Mouse (Mus musculus) liver, adult 2 months (tissue): ENCODE measurements around the gene Rab1b. TPM values are rescaled to one million over a fixed set of nuclear protein-coding genes. Genes with fewer than 3 reads are reported as not detected.

Experiments
- DNase-seq: peaks from one replicate; pipeline ENCODE4 v3.0.0-alpha.2; 2011; ENCODE audit warnings: low read depth, low spot score; ENCODE audit errors: extremely low read depth
- H3K27ac ChIP-seq: fragments of 200-500 bp; replicated peaks from 2 replicates; pipeline ENCODE4 v1.5.1; 2012; ENCODE audit warnings: low read depth, mild to moderate bottlenecking, control low read depth, inconsistent platforms, low read length; ENCODE audit not compliant: insufficient read depth
- H3K27me3 ChIP-seq: fragments of 200-500 bp; 2 replicates; pipeline ENCODE4 v1.6.1; 2012; ENCODE audit warnings: mild to moderate bottlenecking, moderate library complexity, low read length, inconsistent platforms; ENCODE audit not compliant: control insufficient read depth, insufficient read depth
- H3K36me3 ChIP-seq: fragments of 200-500 bp; 2 replicates; pipeline ENCODE4 v1.6.1; 2012; ENCODE audit warnings: low read length, inconsistent platforms; ENCODE audit not compliant: control insufficient read depth, insufficient read depth
- H3K4me1 ChIP-seq: fragments of 200-500 bp; 2 replicates; pipeline ENCODE4 v1.6.1; 2011; ENCODE audit warnings: low read length; ENCODE audit not compliant: control insufficient read depth, insufficient read depth
- H3K4me3 ChIP-seq: fragments of 200-500 bp; 2 replicates; pipeline ENCODE4 v1.5.1; 2011; ENCODE audit warnings: low read depth, mild to moderate bottlenecking, control low read depth, low read length, moderate library complexity; ENCODE audit not compliant: insufficient read depth
- H3K79me2 ChIP-seq: fragments of 200-500 bp; 2 replicates; pipeline ENCODE4 v1.6.1; 2012; ENCODE audit warnings: inconsistent platforms, mild to moderate bottlenecking, low read length, moderate library complexity; ENCODE audit not compliant: control insufficient read depth, insufficient read depth
- H3K9ac ChIP-seq: fragments of 200-500 bp; 2 replicates; pipeline ENCODE4 v1.6.1; 2012; ENCODE audit warnings: low read depth, mild to moderate bottlenecking, control low read depth, inconsistent platforms, low read length
- CTCF ChIP-seq: fragments of 200-500 bp; IDR thresholded peaks from 2 replicates; pipeline ENCODE4 v1.5.1; 2011; ENCODE audit warnings: low read depth, low read length, control low read depth
- POLR2A ChIP-seq: fragments of 200-500 bp; IDR thresholded peaks from 2 replicates; pipeline ENCODE4 v1.6.1; 2011; ENCODE audit warnings: low read length, control low read depth; ENCODE audit not compliant: insufficient read depth; ENCODE audit errors: extremely low read depth
- WGBS: fragments of 180-500 bp; shearing (Covaris S2); methylation state at CpG from one replicate; pipeline ENCODE4 v1.1.7; 2018; 5-methylcytosine and 5-hydroxymethylcytosine counted together
- polyA plus RNA-seq: library from polyadenylated mRNA; depleted of rRNA; stranded (reverse); fragments of >200 nt; gene quantifications from 2 replicates; pipeline ENCODE4 v1.2.3, GENCODE M21; 2012
- total RNA-seq: library from RNA; depleted of rRNA; stranded (reverse); fragments of >200 nt; gene quantifications from 2 replicates; pipeline ENCODE4 v1.2.3, GENCODE M21; 2014

Gene Rab1b
- total and polyA plus RNA-seq, 2 experiments: 82.1 to 165 TPM

- no peak for DNase-seq
- no peaks in the 10 kb centered on the region for H3K27me3 ChIP-seq
- no peak overlapping the region for H3K9ac ChIP-seq
- no peaks in the 10 kb centered on the region for H3K79me2 ChIP-seq
- H3K36me3 ChIP-seq: no peaks in the 10 kb centered on the region
- TF ChIP-seq CTCF (no peak), POLR2A (no peak)
- no peaks in the 10 kb centered on the region for H3K4me1 ChIP-seq
- H3K27ac ChIP-seq: no peak overlapping the region
- H3K4me3 ChIP-seq: no peak overlapping the region
- 85% methylated on average over 5 of the region's 5 CpGs for WGBS
Observed at GRCm38 (mm10) chr19:5062041-5062440, 44.8 kb downstream of the Rab1b start.

- no peak overlapping the region for H3K27ac ChIP-seq
- TF ChIP-seq POLR2A (no peak), CTCF (no peak)
- H3K27me3 ChIP-seq: no peaks in the 10 kb centered on the region
- 51% methylated on average over 5 of the region's 5 CpGs for WGBS
- H3K79me2 ChIP-seq: no peaks in the 10 kb centered on the region
- no peak overlapping the region for H3K4me3 ChIP-seq
- DNase-seq: no peak
- no peaks in the 10 kb centered on the region for H3K4me1 ChIP-seq
- no peak overlapping the region for H3K9ac ChIP-seq
- H3K36me3 ChIP-seq: no peaks in the 10 kb centered on the region
Observed at GRCm38 (mm10) chr19:5060365-5061330, 46.2 kb downstream of the Rab1b start.

GRCm38 (mm10) chr19:5058801-5059771 lies 47.8 kb downstream of the Rab1b start:
- TF ChIP-seq CTCF: no peak
- TF ChIP-seq POLR2A: no peak
- H3K9ac ChIP-seq: no peak overlapping the region
- H3K27ac ChIP-seq: no peak overlapping the region; the same call in 1 of the 2 replicates
- no peaks in the 10 kb centered on the region for H3K27me3 ChIP-seq
- H3K79me2 ChIP-seq: no peaks in the 10 kb centered on the region
- H3K4me3 ChIP-seq: no peak overlapping the region
- H3K4me1 ChIP-seq: no peaks in the 10 kb centered on the region
- H3K36me3 ChIP-seq: no peaks in the 10 kb centered on the region
- WGBS: 28% methylated on average over 10 of the region's 10 CpGs
- DNase-seq: no peak

- TF ChIP-seq POLR2A (no peak), CTCF (no peak)
- DNase-seq: no peak
- H3K4me1 ChIP-seq: no peaks in the 10 kb centered on the region
- no peak overlapping the region for H3K27ac ChIP-seq
- WGBS: 46% methylated on average over 16 of the region's 16 CpGs
- no peak overlapping the region for H3K4me3 ChIP-seq
- H3K79me2 ChIP-seq: no peaks in the 10 kb centered on the region
- H3K27me3 ChIP-seq: no peaks in the 10 kb centered on the region
- H3K36me3 ChIP-seq: no peaks in the 10 kb centered on the region
- no peak overlapping the region for H3K9ac ChIP-seq
Observed at GRCm38 (mm10) chr19:5057876-5058775, 48.7 kb downstream of the Rab1b start.

GRCm38 (mm10) chr19:5056251-5056650 lies 50.6 kb downstream of the Rab1b start:
- Histone ChIP-seq H3K36me3 (no peaks in the 10 kb centered on the region), H3K79me2 (no peaks in the 10 kb centered on the region), H3K9ac (no peak overlapping the region), H3K27me3 (no peaks in the 10 kb centered on the region), H3K27ac (no peak overlapping the region), H3K4me1 (no peaks in the 10 kb centered on the region), H3K4me3 (no peak overlapping the region)
- TF ChIP-seq CTCF: peak; percentile 68
- TF ChIP-seq POLR2A: no peak
- WGBS: 20% methylated on average over 6 of the region's 6 CpGs
- DNase-seq: no peak
